Mouse (Mus musculus) brain, embryonic 14.5 days (tissue): ENCODE data around the gene Fam167b.

ENCODE experiments used
- CTCF ChIP-seq: fragments of 200-500 bp; IDR thresholded peaks from 2 replicates; pipeline ENCODE4 v1.5.1; 2012; ENCODE audit warnings: inconsistent platforms, mild to moderate bottlenecking, moderate library complexity, borderline replicate concordance; ENCODE audit not compliant: insufficient read depth, insufficient read length; ENCODE audit errors: extremely low read depth
- POLR2A ChIP-seq: fragments of 200-500 bp; IDR thresholded peaks from 2 replicates; pipeline ENCODE4 v1.6.1; 2012; ENCODE audit warnings: mild to moderate bottlenecking, inconsistent platforms, borderline replicate concordance; ENCODE audit not compliant: poor library complexity, insufficient read depth, insufficient read length, severe bottlenecking; ENCODE audit errors: extremely low read depth

DNA sequence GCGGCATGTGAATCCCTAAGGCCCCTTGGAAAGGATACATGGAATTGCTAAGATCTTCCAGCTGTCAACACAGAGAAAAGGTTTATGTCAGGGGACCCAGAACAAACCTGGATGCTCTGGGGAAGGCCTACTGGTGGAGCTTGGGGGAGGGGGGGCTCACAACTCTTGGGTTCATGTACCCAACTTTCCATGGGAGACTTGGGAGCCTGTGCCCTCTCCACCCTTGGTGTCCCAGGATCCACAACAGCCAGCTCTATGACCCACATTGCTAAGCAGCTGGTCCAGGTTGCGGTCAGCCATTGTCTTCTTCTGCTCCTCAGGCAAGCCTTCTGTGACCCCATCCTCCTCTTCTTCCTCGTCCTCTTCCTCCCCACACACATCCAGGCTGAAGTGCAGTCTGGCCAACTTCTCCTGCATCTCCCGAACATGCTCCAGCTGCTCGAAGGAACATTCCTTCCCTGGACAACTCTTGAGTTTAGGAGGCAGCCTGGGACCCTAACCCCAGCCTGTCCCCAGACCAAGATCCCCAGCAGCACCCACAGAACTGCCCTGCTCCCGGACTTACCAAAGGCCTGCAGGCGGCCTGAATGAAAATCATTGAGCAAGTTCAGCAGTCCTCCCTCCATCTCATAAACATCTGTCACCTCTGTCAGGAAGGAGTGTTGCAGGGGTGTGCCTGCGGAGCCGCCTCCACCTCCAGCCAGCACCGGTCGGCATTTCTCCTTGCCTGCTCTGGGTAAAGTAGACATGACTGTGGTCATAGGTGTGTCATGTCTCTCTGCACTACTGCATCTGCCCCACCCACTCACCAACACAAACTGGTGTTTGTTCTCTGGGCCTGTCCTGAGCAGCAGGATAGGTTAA is 42.3 kb upstream of the Fam167b start:
- no peak for TF ChIP-seq CTCF
- no peak for TF ChIP-seq POLR2A
